Mouse (Mus musculus) neural tube, embryonic 11.5 days (tissue): ENCODE results near the gene 4930583I09Rik. TPM values are rescaled to one million over a fixed set of nuclear protein-coding genes. Genes with fewer than 3 reads are reported as not detected.

Source experiments
- ATAC-seq: fragments of 200-750 bp; cut with Nextera tagmentation; 2 replicates; pipeline ENCODE4 v1.8.0; 2017; ENCODE audit warnings: moderate number of reproducible peaks, mild to moderate bottlenecking, moderate TSS enrichment, moderate library complexity; ENCODE audit not compliant: insufficient read depth, low FRiP score, low TSS enrichment
- DNase-seq: peaks from one replicate; pipeline ENCODE4 v3.0.0-alpha.2; 2015; ENCODE audit warnings: low spot score
- H3K27ac ChIP-seq: fragments of 300-500 bp; sonication (generic); 2 replicates; pipeline ENCODE4 v1.5.1; 2014; ENCODE audit warnings: low read depth, mild to moderate bottlenecking, low read length
- H3K27me3 ChIP-seq: fragments of 300-500 bp; sonication (generic); 2 replicates; pipeline ENCODE4 v1.6.1; 2014; ENCODE audit warnings: mild to moderate bottlenecking, low read length, mixed read lengths; ENCODE audit not compliant: control insufficient read depth, insufficient read depth
- H3K36me3 ChIP-seq: fragments of 300-500 bp; sonication (generic); 2 replicates; pipeline ENCODE4 v1.6.1; 2014; ENCODE audit warnings: mild to moderate bottlenecking, low read length, moderate library complexity, mixed read lengths; ENCODE audit not compliant: control insufficient read depth, insufficient read depth
- H3K4me1 ChIP-seq: fragments of 300-500 bp; sonication (generic); 2 replicates; pipeline ENCODE4 v1.6.1; 2014; ENCODE audit warnings: low read length, mixed read lengths; ENCODE audit not compliant: control insufficient read depth, insufficient read depth
- H3K4me2 ChIP-seq: fragments of 300-500 bp; sonication (generic); 2 replicates; pipeline ENCODE4 v1.6.1; 2014; ENCODE audit warnings: low read depth, mild to moderate bottlenecking, moderate library complexity
- H3K4me3 ChIP-seq: fragments of 300-500 bp; sonication (generic); 2 replicates; pipeline ENCODE4 v1.5.1; 2014; ENCODE audit warnings: low read depth, low read length
- H3K9ac ChIP-seq: fragments of 300-500 bp; sonication (generic); 2 replicates; pipeline ENCODE4 v1.6.1; 2014; ENCODE audit warnings: mild to moderate bottlenecking, low read length
- H3K9me3 ChIP-seq: fragments of 300-500 bp; sonication (generic); 2 replicates; pipeline ENCODE4 v1.6.1; 2016; ENCODE audit warnings: low read length; ENCODE audit not compliant: control insufficient read depth
- WGBS: fragments of 180-500 bp; shearing (Covaris S2); extraction: QIAGEN DNeasy Blood & Tissue Kit; methylation state at CpG from one replicate; pipeline ENCODE4 v1.1.7; 2014; 5-methylcytosine and 5-hydroxymethylcytosine counted together
- polyA plus RNA-seq: library from polyadenylated mRNA; unstranded; fragments of >200 nt; fragmentation: Nextera tagmentation; extraction: Ambion mirVana; gene quantifications from 2 replicates; pipeline ENCODE4 v1.2.1, GENCODE M21; 2014

Gene 4930583I09Rik
- polyA plus RNA-seq, 1 experiment from 2014 or later: not detected

DNA sequence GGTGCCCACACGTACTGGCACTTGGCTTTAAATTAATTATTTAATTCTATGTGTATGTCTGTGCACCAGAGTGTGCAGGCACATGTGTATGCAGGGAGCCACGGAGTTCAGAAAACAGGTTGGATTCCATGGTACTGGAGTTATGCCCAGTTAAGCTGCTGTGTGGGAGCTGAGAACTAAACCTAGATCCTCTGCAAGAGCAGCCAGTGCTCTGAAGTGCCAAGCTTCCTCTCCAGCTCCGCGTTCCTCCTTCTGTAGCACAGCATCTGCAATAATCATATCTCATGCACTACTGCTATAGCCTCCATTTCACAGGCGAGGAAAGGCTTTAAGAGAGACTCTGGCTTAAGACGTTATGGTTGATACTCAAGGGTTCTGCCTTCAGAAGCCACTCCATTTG is 22.3 kb downstream of the 4930583I09Rik start:
- H3K4me1 ChIP-seq: no peaks in the 10 kb centered on the region
- no peaks in the 10 kb centered on the region for H3K36me3 ChIP-seq
- ATAC-seq (no peak), DNase-seq (no peak)
- no peak overlapping the region for H3K9ac ChIP-seq
- H3K27ac ChIP-seq: no peak overlapping the region
- no peaks in the 10 kb centered on the region for H3K9me3 ChIP-seq
- no peaks in the 10 kb centered on the region for H3K27me3 ChIP-seq
- WGBS: 92% methylated on average over 6 of the region's 6 CpGs
- no peak overlapping the region for H3K4me3 ChIP-seq
- no peak overlapping the region for H3K4me2 ChIP-seq

DNA sequence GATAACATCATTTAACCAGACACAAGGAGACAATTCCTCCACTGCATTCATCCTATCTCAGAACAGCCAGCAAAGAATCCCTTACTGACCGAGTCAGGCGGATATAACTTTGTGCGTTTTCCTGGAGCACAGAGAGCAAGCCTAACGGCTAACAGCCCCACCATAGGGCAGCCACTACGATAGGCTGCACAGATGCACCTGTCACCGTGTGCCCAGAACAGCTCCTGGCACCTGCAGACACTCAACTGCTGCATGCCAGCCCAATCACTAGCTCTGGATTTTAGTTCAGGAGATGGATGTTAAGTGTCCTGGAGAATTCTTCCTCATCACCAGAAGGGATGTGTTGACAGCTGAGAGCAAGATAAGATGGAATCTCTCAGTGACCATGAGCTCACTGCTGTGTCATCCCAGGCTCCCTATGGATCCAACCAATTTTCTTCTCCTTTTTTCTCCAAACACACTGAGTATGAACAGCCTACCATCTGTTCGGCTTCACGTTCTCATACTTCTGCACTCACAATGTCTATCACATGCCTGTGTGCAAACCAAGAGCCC is 29.8 kb downstream of the 4930583I09Rik start:
- no peak for ATAC-seq
- no peak overlapping the region for H3K27ac ChIP-seq
- 82% methylated on average over 8 of the region's 8 CpGs for WGBS
- no peak overlapping the region for H3K4me3 ChIP-seq
- H3K9ac ChIP-seq: no peak overlapping the region
- H3K4me1 ChIP-seq: no peaks in the 10 kb centered on the region
- H3K36me3 ChIP-seq: no peaks in the 10 kb centered on the region
- no peaks in the 10 kb centered on the region for H3K9me3 ChIP-seq
- DNase-seq: no peak
- no peak overlapping the region for H3K4me2 ChIP-seq
- no peaks in the 10 kb centered on the region for H3K27me3 ChIP-seq

DNA sequence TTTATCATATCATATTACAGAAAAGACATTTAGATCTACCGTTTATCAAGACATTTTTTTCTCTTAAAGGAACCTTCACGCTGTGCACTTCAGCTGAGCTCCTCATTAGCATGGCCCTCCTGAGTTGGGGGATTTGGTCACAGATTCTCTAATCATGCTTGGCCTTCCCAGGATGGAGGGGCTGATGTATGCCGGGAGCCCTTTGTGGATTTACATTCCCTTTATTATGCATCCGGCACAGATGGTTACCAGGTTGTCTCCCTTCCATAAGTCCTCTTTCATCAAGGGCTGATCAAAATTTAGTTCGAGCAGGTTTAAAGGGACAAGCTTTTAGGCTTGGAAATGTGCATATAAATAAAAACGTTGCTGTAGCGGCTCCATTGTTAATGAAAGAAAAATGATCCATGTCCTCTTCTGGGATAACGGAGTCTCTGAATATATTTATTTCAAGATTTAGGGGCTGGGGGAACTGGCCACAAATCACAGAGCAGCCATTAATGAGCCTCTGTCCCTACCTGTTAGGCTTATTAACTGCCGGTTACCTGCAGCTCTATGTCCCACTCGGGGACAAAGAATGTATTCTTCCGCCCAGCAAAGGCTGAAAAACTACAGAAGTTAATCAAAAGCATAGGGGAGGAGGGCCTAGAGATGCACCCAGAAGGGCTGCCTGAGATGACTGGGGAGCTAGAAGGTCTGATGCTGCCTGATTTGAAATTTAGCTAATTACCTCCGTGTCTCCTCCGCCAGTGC is 31.3 kb downstream of the 4930583I09Rik start:
- WGBS: 66% methylated on average over 13 of the region's 13 CpGs
- Histone ChIP-seq H3K9ac (no peak overlapping the region), H3K4me2 (no peak overlapping the region), H3K36me3 (no peaks in the 10 kb centered on the region), H3K27ac (no peak overlapping the region), H3K4me3 (no peak overlapping the region), H3K4me1 (no peaks in the 10 kb centered on the region), H3K9me3 (no peaks in the 10 kb centered on the region), H3K27me3 (no peaks in the 10 kb centered on the region)
- DNase-seq: no peak
- ATAC-seq: no peak

DNA sequence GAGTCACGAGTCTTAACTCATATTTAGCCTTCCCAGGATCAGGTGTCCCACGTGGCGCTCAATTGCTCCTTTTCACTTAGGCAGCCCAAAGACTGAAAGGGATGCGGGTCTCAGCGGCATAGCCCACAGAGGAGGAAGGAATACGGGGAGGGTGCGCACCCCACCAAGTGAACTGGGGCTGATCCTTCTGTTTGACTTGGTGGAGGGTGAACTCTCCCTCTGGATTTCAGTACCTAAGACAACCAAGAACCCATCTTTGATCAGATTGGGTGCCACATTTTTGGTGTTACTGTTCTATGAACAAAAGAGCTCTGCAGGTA is 33.0 kb downstream of the 4930583I09Rik start:
- no peak overlapping the region for H3K27ac ChIP-seq
- no peak overlapping the region for H3K9ac ChIP-seq
- H3K27me3 ChIP-seq: no peaks in the 10 kb centered on the region
- no peak for DNase-seq
- WGBS: 80% methylated on average over 7 of the region's 7 CpGs
- no peaks in the 10 kb centered on the region for H3K36me3 ChIP-seq
- no peaks in the 10 kb centered on the region for H3K4me1 ChIP-seq
- ATAC-seq: no peak
- H3K9me3 ChIP-seq: no peaks in the 10 kb centered on the region
- no peak overlapping the region for H3K4me2 ChIP-seq
- H3K4me3 ChIP-seq: no peak overlapping the region

DNA sequence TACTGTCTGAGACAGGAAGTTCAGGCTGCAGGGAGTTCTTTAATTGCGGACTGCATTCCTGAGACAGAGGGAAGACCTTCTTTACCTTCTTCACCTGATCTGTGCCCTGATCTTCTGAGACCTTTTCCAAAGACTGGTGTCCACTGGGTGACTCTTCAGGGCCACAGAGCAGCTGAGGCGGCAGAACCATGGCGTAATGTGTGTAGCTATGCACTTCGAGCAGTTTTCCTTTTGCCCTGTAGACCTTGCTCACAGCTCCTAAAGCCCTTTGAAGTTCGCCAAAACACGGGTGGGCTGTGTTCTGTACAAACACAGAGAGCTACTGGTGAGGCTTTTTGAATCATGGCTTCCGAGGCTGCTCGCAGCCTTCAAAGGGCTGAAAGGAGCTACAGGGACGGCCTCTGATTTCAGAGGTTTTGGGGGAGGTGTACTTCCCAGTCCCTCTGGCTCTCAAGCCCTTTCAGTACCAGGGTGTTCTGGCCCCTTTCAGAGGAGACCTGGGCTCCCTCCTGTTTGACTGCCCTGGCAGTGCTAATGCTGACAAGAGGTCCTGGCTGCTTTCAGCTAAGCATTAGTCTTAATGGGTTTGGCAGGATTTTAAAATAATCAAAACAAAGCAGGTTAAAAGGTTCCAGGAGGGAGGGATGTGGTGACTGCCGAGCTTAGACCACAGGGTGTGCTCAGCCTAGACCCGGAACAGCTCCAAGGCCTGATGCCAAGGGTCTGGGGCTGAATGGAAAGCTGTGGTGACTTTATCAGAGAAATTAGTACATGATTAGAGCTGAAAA is 33.5 kb downstream of the 4930583I09Rik start:
- WGBS: 49% methylated on average over 11 of the region's 11 CpGs
- H3K27ac ChIP-seq: no peak overlapping the region
- H3K36me3 ChIP-seq: no peaks in the 10 kb centered on the region
- no peaks in the 10 kb centered on the region for H3K27me3 ChIP-seq
- no peaks in the 10 kb centered on the region for H3K4me1 ChIP-seq
- no peak overlapping the region for H3K4me3 ChIP-seq
- no peak overlapping the region for H3K9ac ChIP-seq
- no peak for ATAC-seq
- H3K9me3 ChIP-seq: no peaks in the 10 kb centered on the region
- DNase-seq: no peak
- no peak overlapping the region for H3K4me2 ChIP-seq

DNA sequence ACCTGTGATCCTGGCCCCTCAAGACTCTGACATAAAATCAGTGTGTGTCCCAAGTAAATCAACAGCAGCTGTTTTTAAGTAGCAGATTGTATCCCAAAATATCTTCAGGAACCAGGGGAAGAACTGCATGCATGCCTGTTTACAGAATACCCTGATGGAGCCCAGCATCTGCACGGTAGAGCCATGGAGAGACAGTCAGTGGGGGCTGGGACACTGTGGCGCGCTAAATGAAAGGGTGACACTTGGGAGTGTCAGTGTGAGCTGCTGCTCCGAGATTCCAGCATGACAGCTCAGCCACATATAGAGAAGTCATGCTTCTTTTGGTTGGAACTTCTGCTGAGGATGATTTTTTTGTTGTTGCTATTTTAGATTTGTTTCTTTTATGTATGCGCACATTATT is 43.2 kb downstream of the 4930583I09Rik start:
- H3K27ac ChIP-seq: no peak overlapping the region
- no peak overlapping the region for H3K9ac ChIP-seq
- no peak for ATAC-seq
- H3K9me3 ChIP-seq: no peaks in the 10 kb centered on the region
- H3K27me3 ChIP-seq: no peaks in the 10 kb centered on the region
- DNase-seq: no peak
- H3K4me2 ChIP-seq: no peak overlapping the region
- H3K36me3 ChIP-seq: no peaks in the 10 kb centered on the region
- no peak overlapping the region for H3K4me3 ChIP-seq
- 85% methylated on average over 5 of the region's 5 CpGs for WGBS
- H3K4me1 ChIP-seq: no peaks in the 10 kb centered on the region

DNA sequence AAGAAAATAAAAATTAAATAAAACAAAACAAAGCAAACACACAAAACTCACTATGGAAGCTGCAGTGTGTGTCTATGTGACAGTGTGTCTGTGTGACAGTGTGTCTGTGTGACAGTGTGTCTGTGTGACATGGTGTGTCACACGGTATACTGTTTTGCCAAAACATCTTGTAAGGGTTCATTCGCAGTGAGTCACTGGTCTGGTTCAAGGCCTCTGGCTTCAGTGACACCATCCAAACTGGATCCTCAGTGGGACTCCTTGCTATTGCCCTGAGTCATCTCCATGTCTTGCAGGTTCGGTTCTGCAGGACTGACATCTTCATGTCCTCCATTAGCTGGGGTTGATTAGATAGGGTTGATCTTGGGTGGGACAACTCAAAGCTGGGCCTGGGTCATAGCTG is 43.8 kb downstream of the 4930583I09Rik start:
- Histone ChIP-seq H3K36me3 (no peaks in the 10 kb centered on the region), H3K27me3 (no peaks in the 10 kb centered on the region), H3K9me3 (no peaks in the 10 kb centered on the region), H3K4me3 (no peak overlapping the region), H3K9ac (no peak overlapping the region), H3K27ac (no peak overlapping the region), H3K4me2 (no peak overlapping the region), H3K4me1 (no peaks in the 10 kb centered on the region)
- 0 out of 2 replicates have a peak, but pooled peaks have one; percentile 13 for ATAC-seq
- WGBS: 88% methylated on average over 3 of the region's 3 CpGs
- DNase-seq: no peak

DNA sequence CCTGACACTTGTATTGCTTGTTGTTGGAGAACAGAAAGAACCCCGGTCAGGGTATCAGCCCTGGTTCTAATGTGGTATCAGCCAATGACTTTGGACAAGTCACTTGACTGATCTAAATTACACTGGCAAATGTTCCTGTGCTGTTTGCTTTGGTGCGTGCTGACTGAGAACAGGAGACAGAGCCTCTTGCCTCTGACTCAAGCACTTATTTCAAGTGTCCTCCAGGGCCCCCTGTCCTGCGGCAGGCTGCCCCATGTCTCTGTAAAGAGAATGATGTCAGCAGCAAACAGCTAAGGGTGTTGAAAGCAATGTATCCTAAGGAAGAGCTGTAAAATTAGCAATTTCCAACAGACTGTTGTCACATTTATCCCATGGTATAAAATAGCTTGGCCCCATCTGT is 46.7 kb downstream of the 4930583I09Rik start:
- Histone ChIP-seq H3K4me2 (no peak overlapping the region), H3K4me3 (no peak overlapping the region), H3K4me1 (no peaks in the 10 kb centered on the region), H3K9me3 (no peaks in the 10 kb centered on the region), H3K27ac (no peak overlapping the region), H3K36me3 (no peaks in the 10 kb centered on the region), H3K27me3 (no peaks in the 10 kb centered on the region), H3K9ac (no peak overlapping the region)
- WGBS: 68% methylated on average over 3 of the region's 3 CpGs
- DNase-seq (no peak), ATAC-seq (no peak)

DNA sequence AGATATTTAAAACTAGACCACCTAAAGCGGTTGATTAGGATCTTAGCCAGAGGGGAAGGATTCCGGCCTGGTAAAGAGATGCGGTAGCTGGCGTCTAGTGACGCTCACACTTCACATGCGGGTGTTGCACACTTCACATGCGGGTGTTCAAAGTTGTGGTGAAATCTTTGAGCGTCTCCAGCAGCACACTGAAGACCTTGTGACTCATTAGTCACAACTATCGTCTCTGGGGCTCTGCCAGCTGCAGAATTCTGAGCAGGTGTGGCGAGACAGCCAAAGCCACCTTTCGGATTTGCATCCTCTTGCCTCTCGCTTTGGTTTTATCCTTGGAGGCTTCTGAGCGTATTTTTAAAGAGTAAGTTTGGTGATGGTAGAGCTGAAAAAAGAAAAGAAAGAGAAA is 47.6 kb downstream of the 4930583I09Rik start:
- Histone ChIP-seq H3K27ac (no peak overlapping the region), H3K9ac (no peak overlapping the region), H3K9me3 (no peaks in the 10 kb centered on the region), H3K36me3 (no peaks in the 10 kb centered on the region), H3K4me3 (no peak overlapping the region), H3K27me3 (no peaks in the 10 kb centered on the region), H3K4me1 (no peaks in the 10 kb centered on the region), H3K4me2 (no peak overlapping the region)
- ATAC-seq: no peak
- 87% methylated on average over 13 of the region's 13 CpGs for WGBS
- no peak for DNase-seq
